Mouse (Mus musculus): ENCODE data around the gene Ociad2.

DNA sequence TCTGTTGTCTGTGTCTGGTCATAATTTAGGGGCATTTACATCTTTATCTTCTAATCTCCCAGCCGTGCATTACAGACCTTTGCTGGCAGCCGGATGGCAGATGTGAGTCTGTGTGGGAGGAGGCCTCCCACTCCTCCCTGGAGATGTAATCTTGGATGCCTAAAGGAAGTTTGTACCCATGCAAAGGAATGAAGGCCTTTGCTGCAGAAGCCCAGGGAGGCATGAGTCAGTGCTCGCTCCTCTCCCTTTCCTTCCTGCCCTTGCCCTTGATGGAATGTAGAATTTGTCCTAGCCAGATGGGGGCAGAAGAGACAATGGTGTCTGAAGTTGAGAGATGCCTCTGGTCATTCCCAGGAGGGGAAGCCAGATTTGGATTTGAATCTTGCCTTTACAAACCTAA lies 32.4 kb upstream of the Ociad2 start:
- TF ChIP-seq CTCF (IDR thresholded peaks at IDR 0.05; ENCODE audit: low read depth) (0 out of 2 replicates have a peak, but pooled peaks have one; percentile 2), EP300 (IDR thresholded peaks at IDR 0.05; ENCODE audit: low read depth) (no peak)
